Mouse (Mus musculus): Measurements from ENCODE around the gene Pik3cb. TPM values are rescaled to one million over a fixed set of nuclear protein-coding genes. Genes with fewer than 3 reads are reported as not detected.

The Pik3cb gene
- polyA plus RNA-seq, 1 experiment from 2014 or later = 3.1 TPM

- H3K4me1 ChIP-seq = no peaks in the 10 kb centered on the region
- no peak overlapping the region for H3K9ac ChIP-seq (replicated peaks)
- H3K9me3 ChIP-seq (replicated peaks) = no peaks in the 10 kb centered on the region
- ATAC-seq (ENCODE audit: low FRiP score) = no peak
- no peak overlapping the region for H3K4me3 ChIP-seq (replicated peaks)
- H3K36me3 ChIP-seq = peaks cover 17% of the 10 kb centered on the region
- H3K27ac ChIP-seq (replicated peaks) = no peak overlapping the region
- 40% methylated on average over 4 of the region's 4 CpGs for WGBS
- no peaks in the 10 kb centered on the region for H3K27me3 ChIP-seq (replicated peaks)
- H3K4me2 ChIP-seq = no peak overlapping the region
Measured at GRCm38 (mm10) chr9:99072538-99072937, 67.9 kb downstream of the Pik3cb start.

GRCm38 (mm10) chr9:99065311-99065710 lies 75.1 kb downstream of the Pik3cb start:
- Histone ChIP-seq H3K9me3 (replicated peaks) (no peaks in the 10 kb centered on the region), H3K4me2 (no peak overlapping the region), H3K9ac (replicated peaks) (no peak overlapping the region), H3K4me3 (replicated peaks) (no peak overlapping the region), H3K36me3 (peaks cover 22% of the 10 kb centered on the region), H3K4me1 (no peaks in the 10 kb centered on the region), H3K27me3 (replicated peaks) (no peaks in the 10 kb centered on the region), H3K27ac (replicated peaks) (no peak overlapping the region)
- ATAC-seq (ENCODE audit: low FRiP score) = no peak
- 73% methylated on average over 5 of the region's 5 CpGs for WGBS

GRCm38 (mm10) chr9:99064216-99064615 lies 76.2 kb downstream of the Pik3cb start:
- H3K9ac ChIP-seq (replicated peaks) = no peak overlapping the region
- H3K4me2 ChIP-seq = no peak overlapping the region
- H3K4me1 ChIP-seq = no peaks in the 10 kb centered on the region
- peaks cover 19% of the 10 kb centered on the region for H3K36me3 ChIP-seq
- no peak overlapping the region for H3K4me3 ChIP-seq (replicated peaks)
- 59% methylated on average over 2 of the region's 2 CpGs for WGBS
- no peak for ATAC-seq (ENCODE audit: low FRiP score)
- H3K9me3 ChIP-seq (replicated peaks) = no peaks in the 10 kb centered on the region
- H3K27me3 ChIP-seq (replicated peaks) = no peaks in the 10 kb centered on the region
- no peak overlapping the region for H3K27ac ChIP-seq (replicated peaks)

GRCm38 (mm10) chr9:99062544-99062943 lies 77.9 kb downstream of the Pik3cb start:
- ATAC-seq (ENCODE audit: low FRiP score) = no peak
- Histone ChIP-seq H3K27ac (replicated peaks) (no peak overlapping the region), H3K27me3 (replicated peaks) (no peaks in the 10 kb centered on the region), H3K9ac (replicated peaks) (no peak overlapping the region), H3K4me2 (no peak overlapping the region), H3K4me1 (no peaks in the 10 kb centered on the region), H3K4me3 (replicated peaks) (no peak overlapping the region), H3K36me3 (peaks cover 17% of the 10 kb centered on the region), H3K9me3 (replicated peaks) (no peaks in the 10 kb centered on the region)
- WGBS = 46% methylated on average over 7 of the region's 7 CpGs

GRCm38 (mm10) chr9:99057751-99058150 lies 82.7 kb downstream of the Pik3cb start:
- H3K4me2 ChIP-seq = no peak overlapping the region
- no peaks in the 10 kb centered on the region for H3K27me3 ChIP-seq (replicated peaks)
- no peak overlapping the region for H3K9ac ChIP-seq (replicated peaks)
- H3K4me3 ChIP-seq (replicated peaks) = no peak overlapping the region
- H3K27ac ChIP-seq (replicated peaks) = no peak overlapping the region
- 90% methylated on average over 3 of the region's 3 CpGs for WGBS
- no peaks in the 10 kb centered on the region for H3K9me3 ChIP-seq (replicated peaks)
- H3K4me1 ChIP-seq = no peaks in the 10 kb centered on the region
- ATAC-seq (ENCODE audit: low FRiP score) = no peak
- peaks cover 25% of the 10 kb centered on the region for H3K36me3 ChIP-seq

- no peak for ATAC-seq (ENCODE audit: low FRiP score)
- no peak overlapping the region for H3K4me3 ChIP-seq (replicated peaks)
- peaks cover 32% of the 10 kb centered on the region for H3K36me3 ChIP-seq
- H3K27me3 ChIP-seq (replicated peaks) = no peaks in the 10 kb centered on the region
- H3K4me2 ChIP-seq = no peak overlapping the region
- H3K9ac ChIP-seq (replicated peaks) = no peak overlapping the region
- no peaks in the 10 kb centered on the region for H3K4me1 ChIP-seq
- no peaks in the 10 kb centered on the region for H3K9me3 ChIP-seq (replicated peaks)
- WGBS = 82% methylated on average over 6 of the region's 6 CpGs
- H3K27ac ChIP-seq (replicated peaks) = no peak overlapping the region
Measured at GRCm38 (mm10) chr9:99049760-99050159, 90.7 kb downstream of the Pik3cb start.

GRCm38 (mm10) chr9:99048724-99049250 lies 91.6 kb downstream of the Pik3cb start:
- H3K4me1 ChIP-seq = no peaks in the 10 kb centered on the region
- H3K36me3 ChIP-seq = peaks cover 34% of the 10 kb centered on the region
- WGBS = 62% methylated on average over 1 of the region's 1 CpGs
- no peak overlapping the region for H3K27ac ChIP-seq (replicated peaks)
- ATAC-seq (ENCODE audit: low FRiP score) = no peak
- H3K9me3 ChIP-seq (replicated peaks) = no peaks in the 10 kb centered on the region
- no peak overlapping the region for H3K4me2 ChIP-seq
- no peak overlapping the region for H3K4me3 ChIP-seq (replicated peaks)
- no peak overlapping the region for H3K9ac ChIP-seq (replicated peaks)
- no peaks in the 10 kb centered on the region for H3K27me3 ChIP-seq (replicated peaks)

GRCm38 (mm10) chr9:99044761-99045160 lies 95.7 kb downstream of the Pik3cb start:
- WGBS = 85% methylated on average over 8 of the region's 8 CpGs
- no peaks in the 10 kb centered on the region for H3K27me3 ChIP-seq (replicated peaks)
- peaks cover 40% of the 10 kb centered on the region for H3K36me3 ChIP-seq
- no peak overlapping the region for H3K4me3 ChIP-seq (replicated peaks)
- no peak overlapping the region for H3K4me2 ChIP-seq
- H3K9ac ChIP-seq (replicated peaks) = no peak overlapping the region
- ATAC-seq (ENCODE audit: low FRiP score) = no peak
- no peaks in the 10 kb centered on the region for H3K4me1 ChIP-seq
- no peaks in the 10 kb centered on the region for H3K9me3 ChIP-seq (replicated peaks)
- H3K27ac ChIP-seq (replicated peaks) = no peak overlapping the region

GRCm38 (mm10) chr9:99042641-99043040 lies 97.8 kb downstream of the Pik3cb start:
- 92% methylated on average over 4 of the region's 4 CpGs for WGBS
- H3K4me2 ChIP-seq = no peak overlapping the region
- no peaks in the 10 kb centered on the region for H3K27me3 ChIP-seq (replicated peaks)
- H3K9ac ChIP-seq (replicated peaks) = no peak overlapping the region
- no peak for ATAC-seq (ENCODE audit: low FRiP score)
- no peak overlapping the region for H3K4me3 ChIP-seq (replicated peaks)
- no peaks in the 10 kb centered on the region for H3K4me1 ChIP-seq
- peaks cover 46% of the 10 kb centered on the region for H3K36me3 ChIP-seq
- no peak overlapping the region for H3K27ac ChIP-seq (replicated peaks)
- no peaks in the 10 kb centered on the region for H3K9me3 ChIP-seq (replicated peaks)

GRCm38 (mm10) chr9:99041994-99042393 lies 98.4 kb downstream of the Pik3cb start:
- Histone ChIP-seq H3K36me3 (peaks cover 46% of the 10 kb centered on the region), H3K9ac (replicated peaks) (no peak overlapping the region), H3K9me3 (replicated peaks) (no peaks in the 10 kb centered on the region), H3K4me1 (no peaks in the 10 kb centered on the region), H3K4me2 (no peak overlapping the region), H3K4me3 (replicated peaks) (no peak overlapping the region), H3K27ac (replicated peaks) (no peak overlapping the region), H3K27me3 (replicated peaks) (no peaks in the 10 kb centered on the region)
- no peak for ATAC-seq (ENCODE audit: low FRiP score)
- WGBS = 88% methylated on average over 9 of the region's 9 CpGs

- Histone ChIP-seq H3K27me3 (replicated peaks) (no peaks in the 10 kb centered on the region), H3K4me2 (no peak within 1 kb of the TSS), H3K9me3 (replicated peaks) (no peaks in the 10 kb centered on the region), H3K4me3 (replicated peaks) (no peak within 1 kb of the TSS), H3K27ac (replicated peaks) (no peak within 1 kb of the TSS), H3K4me1 (no peaks in the 10 kb centered on the region), H3K9ac (replicated peaks) (no peak within 1 kb of the TSS), H3K36me3 (peaks cover 11% of the 10 kb centered on the region)
- no peak for ATAC-seq (ENCODE audit: low FRiP score)
- WGBS = 85% methylated on average over 12 of the region's 12 CpGs
Measured at GRCm38 (mm10) chr9:99035575-99035974, 104.8 kb downstream of the Pik3cb start, which contains the start of gene Gm1123. Gm1123 (minus strand) TSS chr9:99035715.

GRCm38 (mm10) chr9:99034111-99034510 lies 106.3 kb downstream of the Pik3cb start:
- Histone ChIP-seq H3K27ac (replicated peaks) (no peak overlapping the region), H3K4me1 (no peaks in the 10 kb centered on the region), H3K9ac (replicated peaks) (no peak overlapping the region), H3K36me3 (peaks cover 3% of the 10 kb centered on the region; the same call in 1 of the 2 replicates), H3K4me2 (no peak overlapping the region), H3K9me3 (replicated peaks) (no peaks in the 10 kb centered on the region), H3K4me3 (replicated peaks) (no peak overlapping the region), H3K27me3 (replicated peaks) (no peaks in the 10 kb centered on the region)
- WGBS = 87% methylated on average over 8 of the region's 8 CpGs
- ATAC-seq (ENCODE audit: low FRiP score) = no peak

- Histone ChIP-seq H3K27me3 (replicated peaks) (no peaks in the 10 kb centered on the region), H3K4me3 (replicated peaks) (no peak overlapping the region), H3K36me3 (no peaks in the 10 kb centered on the region), H3K4me1 (no peaks in the 10 kb centered on the region), H3K27ac (replicated peaks) (no peak overlapping the region), H3K9me3 (replicated peaks) (no peaks in the 10 kb centered on the region), H3K4me2 (no peak overlapping the region), H3K9ac (replicated peaks) (no peak overlapping the region)
- ATAC-seq (ENCODE audit: low FRiP score) = no peak
- 84% methylated on average over 8 of the region's 8 CpGs for WGBS
Measured at GRCm38 (mm10) chr9:99032031-99032430, 108.4 kb downstream of the Pik3cb start.
